Mouse (Mus musculus) ES-Bruce4 (cell line): ENCODE results near the gene Syne1. TPM values are rescaled to one million over a fixed set of nuclear protein-coding genes. Genes with fewer than 3 reads are reported as not detected.

Experiments used
- H3K27ac ChIP-seq: 2 replicates; pipeline ENCODE4 v1.5.1; 2012; ENCODE audit warnings: low read length, inconsistent platforms; ENCODE audit not compliant: insufficient read depth
- H3K27me3 ChIP-seq: 2 replicates; pipeline ENCODE4 v1.6.1; 2012; ENCODE audit warnings: mild to moderate bottlenecking, low read length, inconsistent platforms; ENCODE audit not compliant: control insufficient read depth, poor library complexity, insufficient read depth, severe bottlenecking
- H3K36me3 ChIP-seq: 2 replicates; pipeline ENCODE4 v1.6.1; 2012; ENCODE audit warnings: inconsistent platforms, mild to moderate bottlenecking, low read length, moderate library complexity; ENCODE audit not compliant: control insufficient read depth, poor library complexity, insufficient read depth, severe bottlenecking
- H3K4me1 ChIP-seq: one replicate; pipeline ENCODE4 v1.8.1; 2011; ENCODE audit warnings: low read length; ENCODE audit not compliant: control insufficient read depth, insufficient read depth
- H3K4me3 ChIP-seq: 2 replicates; pipeline ENCODE4 v1.5.1; 2011; ENCODE audit warnings: low read depth, mild to moderate bottlenecking, low read length
- H3K9ac ChIP-seq: 2 replicates; pipeline ENCODE4 v1.6.1; 2012; ENCODE audit warnings: low read depth, mild to moderate bottlenecking, inconsistent platforms; ENCODE audit not compliant: poor library complexity, severe bottlenecking
- H3K9me3 ChIP-seq: replicated peaks from 2 replicates; pipeline ENCODE4 v1.6.1; 2012; ENCODE audit warnings: mild to moderate bottlenecking, low read length, inconsistent platforms; ENCODE audit not compliant: control insufficient read depth, poor library complexity, insufficient read depth, severe bottlenecking
- CTCF ChIP-seq: IDR thresholded peaks from one replicate; pipeline ENCODE4 v1.8.1; 2011; ENCODE audit warnings: low read depth, low read length
- EP300 ChIP-seq: IDR thresholded peaks from 2 replicates; pipeline ENCODE4 v1.6.1; 2011; ENCODE audit warnings: low read depth, low read length; ENCODE audit not compliant: insufficient read depth
- POLR2A ChIP-seq: IDR thresholded peaks from one replicate; pipeline ENCODE4 v1.8.1; 2011; ENCODE audit warnings: low read length; ENCODE audit not compliant: insufficient read depth
- polyA plus RNA-seq: library from polyadenylated mRNA; stranded (reverse); fragments of >200 nt; gene quantifications from 2 replicates; pipeline ENCODE4 v1.2.4, GENCODE M21; 2011; ENCODE audit warnings: low read depth; ENCODE audit not compliant: missing spikeins, insufficient read depth, insufficient read length

Syne1 gene
- polyA plus RNA-seq, 1 experiment = 3.2 TPM

- H3K4me1 ChIP-seq = no peaks in the 10 kb centered on the region
- H3K4me3 ChIP-seq = no peak overlapping the region
- no peaks in the 10 kb centered on the region for H3K9me3 ChIP-seq
Measured at GRCm38 (mm10) chr10:5056243-5056735, 495.0 kb downstream of the Syne1 start.

GRCm38 (mm10) chr10:5045671-5046070 is 505.6 kb downstream of the Syne1 start:
- H3K27ac ChIP-seq = no peak overlapping the region
- H3K27me3 ChIP-seq = no peaks in the 10 kb centered on the region
- H3K36me3 ChIP-seq = no peaks in the 10 kb centered on the region
- no peaks in the 10 kb centered on the region for H3K9me3 ChIP-seq
- no peaks in the 10 kb centered on the region for H3K4me1 ChIP-seq
- TF ChIP-seq CTCF (no peak), POLR2A (no peak), EP300 (no peak)
- H3K4me3 ChIP-seq = no peak overlapping the region
- H3K9ac ChIP-seq = no peak overlapping the region

More at GRCm38 (mm10) chr10:5056243-5056735, 495.0 kb downstream of the Syne1 start:
- Histone ChIP-seq H3K27ac (no peak overlapping the region), H3K36me3 (no peaks in the 10 kb centered on the region), H3K27me3 (no peaks in the 10 kb centered on the region), H3K9ac (no peak overlapping the region)
- TF ChIP-seq POLR2A = no peak
- no peak for TF ChIP-seq CTCF
- TF ChIP-seq EP300 = no peak

GRCm38 (mm10) chr10:5045213-5045612 is 506.1 kb downstream of the Syne1 start:
- H3K27me3 ChIP-seq = no peaks in the 10 kb centered on the region
- no peak overlapping the region for H3K4me3 ChIP-seq
- H3K4me1 ChIP-seq = no peaks in the 10 kb centered on the region
- no peak for TF ChIP-seq POLR2A
- TF ChIP-seq EP300 = no peak
- TF ChIP-seq CTCF = no peak
- no peaks in the 10 kb centered on the region for H3K36me3 ChIP-seq
- no peak overlapping the region for H3K9ac ChIP-seq
- no peak overlapping the region for H3K27ac ChIP-seq
- no peaks in the 10 kb centered on the region for H3K9me3 ChIP-seq

GRCm38 (mm10) chr10:5044481-5044880 is 506.8 kb downstream of the Syne1 start:
- Histone ChIP-seq H3K36me3 (no peaks in the 10 kb centered on the region), H3K9me3 (no peaks in the 10 kb centered on the region), H3K4me3 (no peak overlapping the region), H3K9ac (no peak overlapping the region), H3K27me3 (no peaks in the 10 kb centered on the region), H3K27ac (no peak overlapping the region), H3K4me1 (no peaks in the 10 kb centered on the region)
- TF ChIP-seq POLR2A (no peak), EP300 (no peak), CTCF (no peak)

- Histone ChIP-seq H3K36me3 (no peaks in the 10 kb centered on the region), H3K9ac (no peak overlapping the region), H3K27ac (no peak overlapping the region), H3K4me1 (no peaks in the 10 kb centered on the region), H3K27me3 (no peaks in the 10 kb centered on the region), H3K9me3 (no peaks in the 10 kb centered on the region), H3K4me3 (no peak overlapping the region)
- TF ChIP-seq CTCF = no peak
- TF ChIP-seq EP300 = no peak
- TF ChIP-seq POLR2A = no peak
Measured at GRCm38 (mm10) chr10:5041254-5041653, 510.0 kb downstream of the Syne1 start.

GRCm38 (mm10) chr10:5032192-5033048 is 518.9 kb downstream of the Syne1 start:
- TF ChIP-seq POLR2A (no peak), EP300 (no peak), CTCF (no peak)
- H3K4me1 ChIP-seq = no peaks in the 10 kb centered on the region
- no peaks in the 10 kb centered on the region for H3K36me3 ChIP-seq
- no peaks in the 10 kb centered on the region for H3K9me3 ChIP-seq
- H3K27ac ChIP-seq = no peak overlapping the region
- no peak overlapping the region for H3K4me3 ChIP-seq
- no peak overlapping the region for H3K9ac ChIP-seq
- H3K27me3 ChIP-seq = no peaks in the 10 kb centered on the region
